Mouse (Mus musculus) limb, embryonic 13.5 days (tissue): ENCODE data around the gene Megf11. TPM values are rescaled to one million over a fixed set of nuclear protein-coding genes. Genes with fewer than 3 reads are reported as not detected.

Experiments used
- ATAC-seq: fragments of 200-750 bp; cut with Nextera tagmentation; 2 replicates; pipeline ENCODE4 v1.8.0; 2017; ENCODE audit warnings: low read depth, moderate number of reproducible peaks, moderate TSS enrichment; ENCODE audit not compliant: low FRiP score
- H3K27ac ChIP-seq: fragments of 300-500 bp; sonication (generic); 2 replicates; pipeline ENCODE4 v1.5.1; 2015; ENCODE audit warnings: inconsistent platforms, mild to moderate bottlenecking, moderate library complexity
- H3K27me3 ChIP-seq: fragments of 300-500 bp; sonication (generic); 2 replicates; pipeline ENCODE4 v1.6.1; 2015; ENCODE audit warnings: mild to moderate bottlenecking, inconsistent platforms
- H3K36me3 ChIP-seq: fragments of 300-500 bp; sonication (generic); 2 replicates; pipeline ENCODE4 v1.6.1; 2015; ENCODE audit warnings: inconsistent platforms, mild to moderate bottlenecking, moderate library complexity
- H3K4me1 ChIP-seq: fragments of 300-500 bp; sonication (generic); 2 replicates; pipeline ENCODE4 v1.6.1; 2015; ENCODE audit warnings: inconsistent platforms
- H3K4me2 ChIP-seq: fragments of 300-500 bp; sonication (generic); replicated peaks from 2 replicates; pipeline ENCODE4 v1.6.1; 2015; ENCODE audit warnings: inconsistent platforms, mild to moderate bottlenecking, moderate library complexity
- H3K4me3 ChIP-seq: fragments of 300-500 bp; sonication (generic); 2 replicates; pipeline ENCODE4 v1.5.1; 2015; ENCODE audit warnings: moderate library complexity, mild to moderate bottlenecking, inconsistent platforms
- H3K9ac ChIP-seq: fragments of 300-500 bp; sonication (generic); 2 replicates; pipeline ENCODE4 v1.6.1; 2015; ENCODE audit warnings: mild to moderate bottlenecking, inconsistent platforms
- H3K9me3 ChIP-seq: fragments of 300-500 bp; sonication (generic); 2 replicates; pipeline ENCODE4 v1.6.1; 2016; ENCODE audit warnings: inconsistent platforms
- WGBS: fragments of 180-500 bp; shearing (Covaris S2); methylation state at CpG from one replicate; pipeline ENCODE4 v1.1.7; 2015; 5-methylcytosine and 5-hydroxymethylcytosine counted together
- polyA plus RNA-seq: library from polyadenylated mRNA; unstranded; fragments of >200 nt; fragmentation: Nextera tagmentation; extraction: Ambion mirVana; gene quantifications from 2 replicates; pipeline ENCODE4 v1.2.1, GENCODE M21; 2015

Gene Megf11
- polyA plus RNA-seq, 1 experiment from 2014 or later: 1.2 TPM

GRCm38 (mm10) chr9:64504921-64505320 is 119.5 kb downstream of the Megf11 start:
- Histone ChIP-seq H3K9me3 (no peaks in the 10 kb centered on the region), H3K4me2 (no peak overlapping the region), H3K27ac (no peak overlapping the region), H3K36me3 (no peaks in the 10 kb centered on the region), H3K4me3 (no peak overlapping the region), H3K27me3 (no peaks in the 10 kb centered on the region), H3K9ac (no peak overlapping the region), H3K4me1 (peaks cover 18% of the 10 kb centered on the region)
- no peak for ATAC-seq
- 18% methylated on average over 8 of the region's 8 CpGs for WGBS

- H3K9ac ChIP-seq: no peak overlapping the region
- no peak overlapping the region for H3K27ac ChIP-seq
- no peak overlapping the region for H3K4me3 ChIP-seq
- H3K27me3 ChIP-seq: no peaks in the 10 kb centered on the region
- H3K36me3 ChIP-seq: no peaks in the 10 kb centered on the region
- no peak for ATAC-seq
- H3K9me3 ChIP-seq: no peaks in the 10 kb centered on the region
- WGBS: 67% methylated on average over 11 of the region's 11 CpGs
- no peak overlapping the region for H3K4me2 ChIP-seq
- peaks cover 15% of the 10 kb centered on the region for H3K4me1 ChIP-seq
These were observed 121.2 kb downstream of the Megf11 start for GRCm38 (mm10) chr9:64506440-64507206.

- no peak for ATAC-seq
- H3K4me1 ChIP-seq: peaks cover 15% of the 10 kb centered on the region
- WGBS: 61% methylated on average over 6 of the region's 6 CpGs
These were observed 121.7 kb downstream of the Megf11 start for GRCm38 (mm10) chr9:64507207-64507517.

GRCm38 (mm10) chr9:64507995-64508394 is 122.6 kb downstream of the Megf11 start:
- 46% methylated on average over 7 of the region's 7 CpGs for WGBS
- H3K36me3 ChIP-seq: no peaks in the 10 kb centered on the region
- peaks cover 15% of the 10 kb centered on the region for H3K4me1 ChIP-seq
- H3K27me3 ChIP-seq: no peaks in the 10 kb centered on the region
- H3K27ac ChIP-seq: no peak overlapping the region
- no peak overlapping the region for H3K9ac ChIP-seq
- H3K4me3 ChIP-seq: no peak overlapping the region
- H3K4me2 ChIP-seq: no peak overlapping the region
- no peaks in the 10 kb centered on the region for H3K9me3 ChIP-seq
- no peak for ATAC-seq

More at GRCm38 (mm10) chr9:64507207-64507517, 121.7 kb downstream of the Megf11 start:
- Histone ChIP-seq H3K9ac (no peak overlapping the region), H3K27ac (no peak overlapping the region), H3K4me2 (no peak overlapping the region), H3K4me3 (no peak overlapping the region), H3K9me3 (no peaks in the 10 kb centered on the region), H3K36me3 (no peaks in the 10 kb centered on the region), H3K27me3 (no peaks in the 10 kb centered on the region)

GRCm38 (mm10) chr9:64514826-64515225 is 129.4 kb downstream of the Megf11 start:
- no peak for ATAC-seq
- H3K27me3 ChIP-seq: no peaks in the 10 kb centered on the region

GRCm38 (mm10) chr9:64519921-64520746 is 134.7 kb downstream of the Megf11 start:
- Histone ChIP-seq H3K27ac (no peak overlapping the region), H3K9ac (no peak overlapping the region), H3K9me3 (no peaks in the 10 kb centered on the region), H3K36me3 (no peaks in the 10 kb centered on the region), H3K4me3 (no peak overlapping the region), H3K4me2 (no peak overlapping the region), H3K27me3 (no peaks in the 10 kb centered on the region), H3K4me1 (peaks cover 13% of the 10 kb centered on the region)
- WGBS: 49% methylated on average over 12 of the region's 12 CpGs
- ATAC-seq: no peak

More at GRCm38 (mm10) chr9:64514826-64515225, 129.4 kb downstream of the Megf11 start:
- Histone ChIP-seq H3K9ac (no peak overlapping the region), H3K4me3 (no peak overlapping the region), H3K36me3 (no peaks in the 10 kb centered on the region), H3K27ac (no peak overlapping the region), H3K4me1 (no peaks in the 10 kb centered on the region), H3K4me2 (no peak overlapping the region), H3K9me3 (no peaks in the 10 kb centered on the region)
- WGBS: 49% methylated on average over 6 of the region's 6 CpGs

- Histone ChIP-seq H3K4me1 (peaks cover 13% of the 10 kb centered on the region), H3K9ac (no peak overlapping the region), H3K27ac (no peak overlapping the region), H3K36me3 (no peaks in the 10 kb centered on the region), H3K27me3 (no peaks in the 10 kb centered on the region), H3K4me2 (no peak overlapping the region), H3K9me3 (no peaks in the 10 kb centered on the region), H3K4me3 (no peak overlapping the region)
- no peak for ATAC-seq
- 49% methylated on average over 4 of the region's 4 CpGs for WGBS
These were observed 135.4 kb downstream of the Megf11 start for GRCm38 (mm10) chr9:64520747-64521283.

- H3K9ac ChIP-seq: no peak overlapping the region
- H3K4me1 ChIP-seq: peaks cover 13% of the 10 kb centered on the region
- H3K27ac ChIP-seq: no peak overlapping the region
- H3K36me3 ChIP-seq: no peaks in the 10 kb centered on the region
- WGBS: 34% methylated on average over 21 of the region's 21 CpGs
- no peak overlapping the region for H3K4me3 ChIP-seq
- ATAC-seq: no peak
- H3K9me3 ChIP-seq: no peaks in the 10 kb centered on the region
- no peak overlapping the region for H3K4me2 ChIP-seq
- H3K27me3 ChIP-seq: no peaks in the 10 kb centered on the region
These were observed 138.0 kb downstream of the Megf11 start for GRCm38 (mm10) chr9:64523264-64524045.

GRCm38 (mm10) chr9:64528061-64528460 is 142.6 kb downstream of the Megf11 start:
- no peak overlapping the region for H3K9ac ChIP-seq
- ATAC-seq: no peak

GRCm38 (mm10) chr9:64528595-64528994 is 143.2 kb downstream of the Megf11 start:
- 71% methylated on average over 2 of the region's 2 CpGs for WGBS
- H3K4me1 ChIP-seq: peaks cover 7% of the 10 kb centered on the region
- H3K9ac ChIP-seq: no peak overlapping the region
- H3K36me3 ChIP-seq: no peaks in the 10 kb centered on the region
- no peaks in the 10 kb centered on the region for H3K27me3 ChIP-seq
- ATAC-seq: no peak
- H3K27ac ChIP-seq: no peak overlapping the region
- H3K9me3 ChIP-seq: no peaks in the 10 kb centered on the region
- no peak overlapping the region for H3K4me2 ChIP-seq
- H3K4me3 ChIP-seq: no peak overlapping the region

More at GRCm38 (mm10) chr9:64528061-64528460, 142.6 kb downstream of the Megf11 start:
- Histone ChIP-seq H3K9me3 (no peaks in the 10 kb centered on the region), H3K27ac (no peak overlapping the region), H3K4me1 (peaks cover 10% of the 10 kb centered on the region), H3K27me3 (no peaks in the 10 kb centered on the region), H3K36me3 (no peaks in the 10 kb centered on the region), H3K4me2 (no peak overlapping the region), H3K4me3 (no peak overlapping the region)
- WGBS: 91% methylated on average over 7 of the region's 7 CpGs

GRCm38 (mm10) chr9:64531935-64532334 is 146.5 kb downstream of the Megf11 start:
- ATAC-seq: no peak
- 67% methylated on average over 3 of the region's 3 CpGs for WGBS

More at GRCm38 (mm10) chr9:64531935-64532334, 146.5 kb downstream of the Megf11 start:
- Histone ChIP-seq H3K27me3 (no peaks in the 10 kb centered on the region), H3K4me1 (0 out of 2 replicates have a peak, but pooled peaks cover 5% of the 10 kb centered on the region), H3K4me2 (no peak overlapping the region), H3K27ac (no peak overlapping the region), H3K9ac (no peak overlapping the region), H3K9me3 (no peaks in the 10 kb centered on the region), H3K4me3 (no peak overlapping the region), H3K36me3 (no peaks in the 10 kb centered on the region)
